Mouse (Mus musculus) gastrocnemius, adult 2 months (tissue): ENCODE data around the gene Hist1h2ab. TPM values are rescaled to one million over a fixed set of nuclear protein-coding genes. Genes with fewer than 3 reads are reported as not detected.

Source experiments
- DNase-seq: peaks from one replicate; pipeline ENCODE4 v3.0.0; 2022
- H3K27ac ChIP-seq: fragments of 200-600 bp; 2 replicates; pipeline ENCODE4 v1.8.1; 2022; ENCODE audit warnings: mild to moderate bottlenecking
- H3K4me3 ChIP-seq: fragments of 200-600 bp; 2 replicates; pipeline ENCODE4 v1.8.1; 2022; ENCODE audit warnings: mild to moderate bottlenecking, moderate library complexity
- CTCF ChIP-seq: fragments of 200-600 bp; IDR thresholded peaks from 2 replicates; pipeline ENCODE4 v1.8.1; 2022; ENCODE audit warnings: antibody characterized with exemption, mild to moderate bottlenecking, moderate library complexity
- intact Hi-C: fragments of 180-260 bp; cut with DNase I; formaldehyde crosslinking; loops from one replicate; pipeline ENCODE4 v1.15.1; 2025
- total RNA-seq, 2 experiments: library from RNA; stranded (reverse); gene quantifications; 2 replicates each; pipeline ENCODE4 v1.2.3; 2021

The Hist1h2ab gene
- total RNA-seq, 2 experiments from 2014 or later, result 1.9 TPM; not detected in 1

- no peak for DNase-seq
- no peak for TF ChIP-seq CTCF
- Histone ChIP-seq H3K4me3 (peak overlapping the region; percentile 96), H3K27ac (peak overlapping the region; percentile 96)
- intact Hi-C loops, result no loop called here
Measured at GRCm38 (mm10) chr13:23740256-23740840, 10.6 kb upstream of the Hist1h2ab start.

GRCm38 (mm10) chr13:23740910-23741309, 10.0 kb upstream of the Hist1h2ab start:
- no peak for DNase-seq
- peak overlapping the region; percentile 96 for H3K27ac ChIP-seq
- peak overlapping the region; percentile 96 for H3K4me3 ChIP-seq

GRCm38 (mm10) chr13:23742007-23742406, 8.9 kb upstream of the Hist1h2ab start:
- no peak for TF ChIP-seq CTCF
- no peak overlapping the region for H3K27ac ChIP-seq
- no peak overlapping the region for H3K4me3 ChIP-seq
- intact Hi-C loops, result no loop called here
- DNase-seq, result no peak

More at GRCm38 (mm10) chr13:23740910-23741309, 10.0 kb upstream of the Hist1h2ab start:
- intact Hi-C loops, result no loop called here
- no peak for TF ChIP-seq CTCF

- Histone ChIP-seq H3K27ac (no peak overlapping the region), H3K4me3 (no peak overlapping the region)
- no peak for TF ChIP-seq CTCF
- intact Hi-C loops, result no loop called here
- DNase-seq, result no peak
Measured at GRCm38 (mm10) chr13:23743215-23743614, 7.7 kb upstream of the Hist1h2ab start.

- intact Hi-C loops, result no loop called here
- DNase-seq, result no peak
- no peak for TF ChIP-seq CTCF
- no peak overlapping the region for H3K4me3 ChIP-seq
- no peak overlapping the region for H3K27ac ChIP-seq
Measured at GRCm38 (mm10) chr13:23743963-23744362, 7.0 kb upstream of the Hist1h2ab start.

GRCm38 (mm10) chr13:23744421-23745380, 6.2 kb upstream of the Hist1h2ab start:
- no peak for DNase-seq
- intact Hi-C loops, result loop anchor here (5.0 kb wide), 2 partner anchors 162 to 1702 kb away; partner anchors contain the start of genes Hist1h2ag, Hist1h2bj, Hist1h4d and Hist1h4i
- Histone ChIP-seq H3K27ac (no peak overlapping the region), H3K4me3 (peak overlapping the region; percentile 70)
- TF ChIP-seq CTCF, result no peak

GRCm38 (mm10) chr13:23745381-23746161, 5.4 kb upstream of the Hist1h2ab start, which contains the start of gene Hist1h3c:
Gene Hist1h3c (minus strand): TSS chr13:23745602.
- intact Hi-C loops, result loop anchor here (5.0 kb wide), 2 partner anchors 163 to 1703 kb away; partner anchors contain the start of genes Hist1h2ag, Hist1h2bj, Hist1h4d and Hist1h4i
- TF ChIP-seq CTCF, result no peak
- Histone ChIP-seq H3K27ac (peak within 1 kb of the TSS; percentile 95), H3K4me3 (peak within 1 kb of the TSS; percentile 70)
- DNase-seq, result peak; percentile 84

GRCm38 (mm10) chr13:23746201-23747080, 4.5 kb upstream of the Hist1h2ab start, which contains the start of gene Hist1h2bb:
Gene Hist1h2bb (plus strand): TSS chr13:23746734.
- intact Hi-C loops, result loop anchor here (5.0 kb wide), 2 partner anchors 164 to 1704 kb away; partner anchors contain the start of genes Hist1h2ag, Hist1h2bj, Hist1h4d and Hist1h4i
- Histone ChIP-seq H3K4me3 (peak within 1 kb of the TSS; percentile 70), H3K27ac (peak within 1 kb of the TSS; percentile 95)
- 0 out of 2 replicates have a peak, but pooled peaks have one; percentile 23 for TF ChIP-seq CTCF
- peak; percentile 72 for DNase-seq

- intact Hi-C loops, result loop anchor here (5.0 kb wide), 2 partner anchors 165 to 1705 kb away; partner anchors contain the start of genes Hist1h2ag, Hist1h2bj, Hist1h4d and Hist1h4i
- peak overlapping the region; percentile 95 for H3K27ac ChIP-seq
- no peak for TF ChIP-seq CTCF
Measured at GRCm38 (mm10) chr13:23747081-23747891, 3.6 kb upstream of the Hist1h2ab start.

GRCm38 (mm10) chr13:23747892-23748288, 3.0 kb upstream of the Hist1h2ab start:
- TF ChIP-seq CTCF, result no peak
- no peak overlapping the region for H3K4me3 ChIP-seq
- DNase-seq, result no peak
- intact Hi-C loops, result loop anchor here (5.0 kb wide), 2 partner anchors 166 to 1706 kb away; partner anchors contain the start of genes Hist1h2ag, Hist1h2bj, Hist1h4d and Hist1h4i
- no peak overlapping the region for H3K27ac ChIP-seq

More at GRCm38 (mm10) chr13:23747081-23747891, 3.6 kb upstream of the Hist1h2ab start:
- no peak for DNase-seq
- H3K4me3 ChIP-seq, result peak overlapping the region; percentile 70
